Mouse (Mus musculus) cortical plate, adult 2 months (tissue): ENCODE measurements around the gene Fam193b.

Experiments used
- CTCF ChIP-seq: fragments of 200-500 bp; IDR thresholded peaks from 2 replicates; pipeline ENCODE4 v1.5.1; 2011; ENCODE audit warnings: mild to moderate bottlenecking, control low read depth, low read length; ENCODE audit not compliant: insufficient read depth; ENCODE audit errors: extremely low read depth
- POLR2A ChIP-seq: fragments of 200-500 bp; IDR thresholded peaks from 2 replicates; pipeline ENCODE4 v1.6.1; 2011; ENCODE audit warnings: mild to moderate bottlenecking, low read length, control low read depth; ENCODE audit not compliant: insufficient read depth; ENCODE audit errors: extremely low read depth

- TF ChIP-seq CTCF: no peak
- no peak for TF ChIP-seq POLR2A
Observed at GRCm38 (mm10) chr13:55567949-55568348, 3.0 kb downstream of the Fam193b start.
